Mouse (Mus musculus) thymus, adult 2 months (tissue): ENCODE measurements around the gene Adamtsl2.

Experiments
- CTCF ChIP-seq: fragments of 200-500 bp; IDR thresholded peaks from 2 replicates; pipeline ENCODE4 v1.5.1; 2012; ENCODE audit warnings: mild to moderate bottlenecking, control low read depth, low read length, moderate library complexity, borderline replicate concordance; ENCODE audit not compliant: control insufficient read depth, poor library complexity, insufficient read depth; ENCODE audit errors: extremely low read depth
- POLR2A ChIP-seq: fragments of 200-500 bp; IDR thresholded peaks from 2 replicates; pipeline ENCODE4 v1.6.1; 2012; ENCODE audit warnings: mild to moderate bottlenecking, low read length, control low read depth, moderate library complexity; ENCODE audit not compliant: control insufficient read depth, poor library complexity, insufficient read depth; ENCODE audit errors: extremely low read depth

GRCm38 (mm10) chr2:27156596-27156995, 77.4 kb downstream of the Adamtsl2 start:
- no peak for TF ChIP-seq POLR2A
- no peak for TF ChIP-seq CTCF
